Mouse (Mus musculus): ENCODE measurements at regions not wholly inside any gene's neighbourhood (a gene's known extent, or its start where the extent isn't known, plus 50 kb on each side); places are given as distances from the start of the nearest gene placed in this dataset.
A peak's percentile ranks its signal among the peaks of the same experiment; 100 is the strongest.

DNA sequence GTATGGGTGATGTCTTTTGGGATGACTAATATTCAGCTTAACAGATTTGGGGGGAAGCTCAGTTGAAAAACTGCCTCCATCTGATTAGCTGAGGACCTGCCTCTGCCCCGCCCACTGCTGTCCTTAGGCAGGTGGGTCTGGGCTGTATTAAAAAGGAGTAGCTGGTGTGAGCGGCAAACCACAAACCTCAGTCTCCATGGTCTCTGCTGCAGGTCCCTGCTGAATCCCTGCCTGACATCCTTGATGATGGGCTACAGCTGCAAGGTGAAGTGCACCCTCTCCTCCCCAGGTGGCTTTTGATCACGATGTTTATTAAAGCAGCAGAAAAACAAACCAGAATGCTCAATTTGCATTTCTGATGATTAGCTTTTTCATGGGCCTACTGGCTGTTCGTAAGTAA lies 60.8 kb upstream of the Plet1 start:
- no peak for ATAC-seq (ENCODE audit: insufficient number of reproducible peaks, low FRiP score, low TSS enrichment, low read depth)
- Histone ChIP-seq H3K9me3 (no peaks in the 10 kb centered on the region), H3K27me3 (peaks cover 6% of the 10 kb centered on the region; the same call in 1 of the 2 replicates), H3K27ac (no peak overlapping the region), H3K36me3 (no peaks in the 10 kb centered on the region), H3K4me1 (no peaks in the 10 kb centered on the region; the same call in 1 of the 2 replicates), H3K9ac (no peak overlapping the region), H3K4me2 (no peak overlapping the region), H3K4me3 (no peak overlapping the region)
- WGBS, result 73% methylated on average over 4 of the region's 4 CpGs

GRCm38 (mm10) chr9:50433978-50434377 lies 60.3 kb upstream of the Plet1 start:
- no peak for ATAC-seq (ENCODE audit: insufficient number of reproducible peaks, low FRiP score, low TSS enrichment, low read depth)
- H3K4me3 ChIP-seq, result no peak overlapping the region
- no peaks in the 10 kb centered on the region for H3K9me3 ChIP-seq
- no peaks in the 10 kb centered on the region for H3K36me3 ChIP-seq
- H3K27ac ChIP-seq, result no peak overlapping the region
- WGBS, result 58% methylated on average over 4 of the region's 4 CpGs
- peaks cover 6% of the 10 kb centered on the region; the same call in 1 of the 2 replicates for H3K27me3 ChIP-seq
- H3K4me1 ChIP-seq, result no peaks in the 10 kb centered on the region; the same call in 1 of the 2 replicates
- no peak overlapping the region for H3K4me2 ChIP-seq
- H3K9ac ChIP-seq, result no peak overlapping the region

- no peaks in the 10 kb centered on the region for H3K9me3 ChIP-seq
- no peaks in the 10 kb centered on the region; the same call in 1 of the 2 replicates for H3K4me1 ChIP-seq
- H3K36me3 ChIP-seq, result no peaks in the 10 kb centered on the region
- 13% methylated on average over 17 of the region's 17 CpGs for WGBS
- no peak overlapping the region for H3K27ac ChIP-seq
- no peak overlapping the region for H3K9ac ChIP-seq
- peak overlapping the region; percentile 33 for H3K4me3 ChIP-seq
- H3K27me3 ChIP-seq, result no peaks in the 10 kb centered on the region
- peak; percentile 67; the same call in 1 of the 2 replicates for ATAC-seq (ENCODE audit: insufficient number of reproducible peaks, low FRiP score, low TSS enrichment, low read depth)
- H3K4me2 ChIP-seq, result peak overlapping the region; percentile 68
These were observed 56.2 kb upstream of the Plet1 start for GRCm38 (mm10) chr9:50437830-50438722.

DNA sequence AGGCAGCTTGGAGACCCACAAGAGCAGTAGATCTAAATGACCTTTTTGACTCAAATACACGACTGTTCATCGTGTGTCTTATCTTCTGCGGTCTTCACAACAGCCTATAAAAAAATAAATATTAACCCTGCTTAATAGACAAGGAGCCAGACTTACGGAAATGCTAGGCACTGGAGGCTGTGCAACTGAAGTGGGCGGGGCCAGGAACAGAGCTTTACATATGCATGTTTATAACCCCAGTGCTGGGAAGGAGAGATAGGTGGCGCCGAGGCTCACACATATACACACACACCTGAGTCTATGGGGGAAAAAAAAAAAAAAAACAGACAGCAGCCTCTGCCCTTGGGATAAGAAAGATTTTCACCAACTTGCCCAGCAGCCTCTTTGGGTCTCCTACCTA lies 55.6 kb upstream of the Plet1 start:
- WGBS, result 59% methylated on average over 7 of the region's 7 CpGs
- Histone ChIP-seq H3K4me2 (no peak overlapping the region), H3K4me1 (no peaks in the 10 kb centered on the region; the same call in 1 of the 2 replicates), H3K27me3 (no peaks in the 10 kb centered on the region), H3K27ac (no peak overlapping the region), H3K9ac (no peak overlapping the region), H3K4me3 (no peak overlapping the region), H3K9me3 (no peaks in the 10 kb centered on the region), H3K36me3 (no peaks in the 10 kb centered on the region)
- ATAC-seq (ENCODE audit: insufficient number of reproducible peaks, low FRiP score, low TSS enrichment, low read depth), result no peak

GRCm38 (mm10) chr9:50440222-50440621 lies 54.1 kb upstream of the Plet1 start:
- H3K4me2 ChIP-seq, result no peak overlapping the region
- H3K27me3 ChIP-seq, result no peaks in the 10 kb centered on the region
- ATAC-seq (ENCODE audit: insufficient number of reproducible peaks, low FRiP score, low TSS enrichment, low read depth), result no peak
- no peaks in the 10 kb centered on the region; the same call in 1 of the 2 replicates for H3K4me1 ChIP-seq
- H3K9ac ChIP-seq, result no peak overlapping the region
- 84% methylated on average over 3 of the region's 3 CpGs for WGBS
- H3K9me3 ChIP-seq, result no peaks in the 10 kb centered on the region
- H3K36me3 ChIP-seq, result no peaks in the 10 kb centered on the region
- H3K4me3 ChIP-seq, result no peak overlapping the region
- H3K27ac ChIP-seq, result no peak overlapping the region

- Histone ChIP-seq H3K27ac (no peak overlapping the region), H3K9ac (no peak overlapping the region), H3K4me2 (no peak overlapping the region), H3K9me3 (no peaks in the 10 kb centered on the region), H3K27me3 (no peaks in the 10 kb centered on the region), H3K4me3 (no peak overlapping the region), H3K4me1 (no peaks in the 10 kb centered on the region; the same call in 1 of the 2 replicates), H3K36me3 (no peaks in the 10 kb centered on the region)
- no peak for ATAC-seq (ENCODE audit: insufficient number of reproducible peaks, low FRiP score, low TSS enrichment, low read depth)
- 62% methylated on average over 2 of the region's 2 CpGs for WGBS
These were observed 53.6 kb upstream of the Plet1 start for GRCm38 (mm10) chr9:50440689-50441088.

GRCm38 (mm10) chr9:50443708-50444463 lies 50.4 kb upstream of the Plet1 start:
- H3K27ac ChIP-seq, result no peak overlapping the region
- no peak overlapping the region for H3K9ac ChIP-seq
- H3K4me1 ChIP-seq, result no peaks in the 10 kb centered on the region; the same call in 1 of the 2 replicates
- no peak overlapping the region for H3K4me2 ChIP-seq
- H3K36me3 ChIP-seq, result no peaks in the 10 kb centered on the region
- H3K9me3 ChIP-seq, result no peaks in the 10 kb centered on the region
- H3K27me3 ChIP-seq, result no peaks in the 10 kb centered on the region
- ATAC-seq (ENCODE audit: insufficient number of reproducible peaks, low FRiP score, low TSS enrichment, low read depth), result no peak
- no peak overlapping the region for H3K4me3 ChIP-seq
- WGBS, result 47% methylated on average over 23 of the region's 23 CpGs

Data from limb, embryonic 15.5 days (tissue).